Mouse (Mus musculus) liver, embryonic 13.5 days (tissue): ENCODE results near the gene Mosmo. TPM values are rescaled to one million over a fixed set of nuclear protein-coding genes. Genes with fewer than 3 reads are reported as not detected.
A peak's percentile ranks its signal among the peaks of the same experiment; 100 is the strongest.

Experiments used
- ATAC-seq: fragments of 200-750 bp; cut with Nextera tagmentation; 2 replicates; pipeline ENCODE4 v1.8.0; 2017; ENCODE audit warnings: low read depth, mild to moderate bottlenecking, moderate number of reproducible peaks, moderate library complexity
- DNase-seq: peaks from one replicate; pipeline ENCODE4 v3.0.0; 2022
- H3K27ac ChIP-seq: fragments of 300-500 bp; sonication (generic); 2 replicates; pipeline ENCODE4 v1.5.1; 2015; ENCODE audit warnings: moderate library complexity, mild to moderate bottlenecking, inconsistent platforms
- H3K27me3 ChIP-seq: fragments of 300-500 bp; sonication (generic); 2 replicates; pipeline ENCODE4 v1.6.1; 2015; ENCODE audit warnings: mild to moderate bottlenecking, inconsistent platforms
- H3K36me3 ChIP-seq: fragments of 300-500 bp; sonication (generic); 2 replicates; pipeline ENCODE4 v1.6.1; 2015; ENCODE audit warnings: mild to moderate bottlenecking, inconsistent platforms
- H3K4me1 ChIP-seq: fragments of 300-500 bp; sonication (generic); replicated peaks from 2 replicates; pipeline ENCODE4 v1.6.1; 2015; ENCODE audit warnings: inconsistent platforms
- H3K4me2 ChIP-seq: fragments of 300-500 bp; sonication (generic); 2 replicates; pipeline ENCODE4 v1.6.1; 2015; ENCODE audit warnings: inconsistent platforms, mild to moderate bottlenecking, moderate library complexity
- H3K4me3 ChIP-seq: fragments of 300-500 bp; sonication (generic); replicated peaks from 2 replicates; pipeline ENCODE4 v1.5.1; 2015; ENCODE audit warnings: mild to moderate bottlenecking, inconsistent platforms
- H3K9ac ChIP-seq: fragments of 300-500 bp; sonication (generic); 2 replicates; pipeline ENCODE4 v1.6.1; 2015; ENCODE audit warnings: mild to moderate bottlenecking, inconsistent platforms
- H3K9me3 ChIP-seq: fragments of 300-500 bp; sonication (generic); replicated peaks from 2 replicates; pipeline ENCODE4 v1.6.1; 2016; ENCODE audit warnings: inconsistent platforms
- WGBS: fragments of 180-500 bp; shearing (Covaris S2); methylation state at CpG from one replicate; pipeline ENCODE4 v1.1.7; 2015; ENCODE audit not compliant: insufficient replicate concordance; 5-methylcytosine and 5-hydroxymethylcytosine counted together
- polyA plus RNA-seq: library from polyadenylated mRNA; unstranded; fragments of >200 nt; fragmentation: Nextera tagmentation; extraction: Ambion mirVana; gene quantifications from 2 replicates; pipeline ENCODE4 v1.2.1, GENCODE M21; 2015

Gene Mosmo
- polyA plus RNA-seq, 1 experiment from 2014 or later, result 7.4 TPM

- H3K27me3 ChIP-seq, result no peaks in the 10 kb centered on the region
- no peaks in the 10 kb centered on the region for H3K36me3 ChIP-seq
- peak overlapping the region; percentile 91 for H3K4me2 ChIP-seq
- ATAC-seq, result peak; percentile 76
- H3K27ac ChIP-seq, result peak overlapping the region; percentile 72
- peaks cover 61% of the 10 kb centered on the region for H3K4me1 ChIP-seq
- peak overlapping the region; percentile 91 for H3K9ac ChIP-seq
- 1% methylated on average over 42 of the region's 42 CpGs for WGBS
- peak overlapping the region; percentile 91 for H3K4me3 ChIP-seq
- no peaks in the 10 kb centered on the region for H3K9me3 ChIP-seq
- DNase-seq, result peak; percentile 36
Observed at GRCm38 (mm10) chr7:120677764-120678531, 530 bp downstream of the Mosmo start.

- Histone ChIP-seq H3K4me1 (peaks cover 61% of the 10 kb centered on the region), H3K4me2 (peak overlapping the region; percentile 91), H3K9me3 (no peaks in the 10 kb centered on the region), H3K4me3 (peak overlapping the region; percentile 91), H3K9ac (peak overlapping the region; percentile 91), H3K36me3 (no peaks in the 10 kb centered on the region), H3K27me3 (no peaks in the 10 kb centered on the region), H3K27ac (no peak overlapping the region)
- WGBS, result 22% methylated on average over 8 of the region's 8 CpGs
- DNase-seq (no peak), ATAC-seq (no peak)
Observed at GRCm38 (mm10) chr7:120679023-120679422, 1.6 kb downstream of the Mosmo start.

DNA sequence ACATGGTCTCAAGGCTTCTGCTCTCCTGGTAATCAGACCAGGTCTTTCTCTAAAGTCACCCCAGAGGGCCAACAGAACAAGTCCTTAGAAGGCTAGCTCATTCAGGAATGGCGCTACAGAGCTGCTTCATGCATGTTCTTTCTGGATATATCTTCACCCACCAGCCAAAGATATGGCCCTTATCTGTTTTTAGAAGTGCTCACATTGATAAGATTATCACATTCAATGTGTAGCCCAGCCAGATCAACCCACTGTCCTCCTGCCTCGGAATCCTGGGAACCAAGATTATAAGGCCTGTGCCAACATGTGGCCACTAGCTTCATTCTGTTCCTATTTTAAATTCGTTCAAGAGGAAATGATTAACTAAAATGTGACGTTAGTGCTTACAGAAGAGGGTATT lies 4.6 kb downstream of the Mosmo start:
- DNase-seq (no peak), ATAC-seq (no peak; the same call in 1 of the 2 replicates)
- Histone ChIP-seq H3K4me2 (no peak overlapping the region), H3K27me3 (no peaks in the 10 kb centered on the region), H3K9ac (no peak overlapping the region), H3K4me1 (peaks cover 62% of the 10 kb centered on the region), H3K9me3 (no peaks in the 10 kb centered on the region), H3K36me3 (no peaks in the 10 kb centered on the region), H3K4me3 (no peak overlapping the region), H3K27ac (no peak overlapping the region)
- 24% methylated on average over 4 of the region's 4 CpGs for WGBS

GRCm38 (mm10) chr7:120684731-120685161 lies 7.3 kb downstream of the Mosmo start:
- H3K4me2 ChIP-seq, result no peak overlapping the region
- ATAC-seq (no peak), DNase-seq (no peak)
- no peaks in the 10 kb centered on the region for H3K27me3 ChIP-seq
- no peaks in the 10 kb centered on the region for H3K36me3 ChIP-seq
- no peak overlapping the region for H3K27ac ChIP-seq
- H3K4me3 ChIP-seq, result no peak overlapping the region
- WGBS, result 78% methylated on average over 2 of the region's 2 CpGs
- peaks cover 45% of the 10 kb centered on the region for H3K4me1 ChIP-seq
- H3K9ac ChIP-seq, result no peak overlapping the region
- H3K9me3 ChIP-seq, result no peaks in the 10 kb centered on the region

DNA sequence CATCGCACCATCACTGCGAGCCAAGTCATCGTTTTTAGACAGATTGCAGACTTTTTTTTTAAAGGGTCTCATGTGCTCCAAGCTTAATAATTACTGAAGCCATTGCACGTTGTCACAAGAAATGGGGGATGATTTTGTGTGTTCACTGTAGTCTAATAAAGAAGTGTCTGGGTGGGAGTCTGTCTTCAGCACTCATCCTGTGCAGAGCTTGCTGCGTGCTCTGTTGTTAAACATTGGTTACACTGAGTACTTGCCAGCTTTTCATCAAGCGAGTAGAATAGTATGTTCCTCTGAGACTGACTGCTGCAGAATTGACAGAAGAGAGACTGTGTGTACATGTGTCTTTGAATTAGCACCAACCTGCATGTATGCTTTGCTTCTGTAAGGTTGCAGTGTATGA lies 7.8 kb downstream of the Mosmo start:
- H3K36me3 ChIP-seq, result no peaks in the 10 kb centered on the region
- no peak for DNase-seq
- no peak overlapping the region for H3K9ac ChIP-seq
- no peak overlapping the region for H3K4me3 ChIP-seq
- ATAC-seq, result no peak
- no peaks in the 10 kb centered on the region for H3K27me3 ChIP-seq
- WGBS, result 81% methylated on average over 6 of the region's 6 CpGs
- no peak overlapping the region for H3K4me2 ChIP-seq
- H3K27ac ChIP-seq, result no peak overlapping the region
- H3K4me1 ChIP-seq, result peaks cover 40% of the 10 kb centered on the region
- H3K9me3 ChIP-seq, result no peaks in the 10 kb centered on the region

GRCm38 (mm10) chr7:120690634-120691033 lies 13.2 kb downstream of the Mosmo start:
- H3K27ac ChIP-seq, result no peak overlapping the region
- 66% methylated on average over 4 of the region's 4 CpGs for WGBS
- H3K9me3 ChIP-seq, result no peaks in the 10 kb centered on the region
- peaks cover 18% of the 10 kb centered on the region for H3K4me1 ChIP-seq
- no peak overlapping the region for H3K4me3 ChIP-seq
- no peak for DNase-seq
- H3K9ac ChIP-seq, result no peak overlapping the region
- H3K36me3 ChIP-seq, result peaks cover 13% of the 10 kb centered on the region
- no peak overlapping the region for H3K4me2 ChIP-seq
- no peak for ATAC-seq
- no peaks in the 10 kb centered on the region for H3K27me3 ChIP-seq

DNA sequence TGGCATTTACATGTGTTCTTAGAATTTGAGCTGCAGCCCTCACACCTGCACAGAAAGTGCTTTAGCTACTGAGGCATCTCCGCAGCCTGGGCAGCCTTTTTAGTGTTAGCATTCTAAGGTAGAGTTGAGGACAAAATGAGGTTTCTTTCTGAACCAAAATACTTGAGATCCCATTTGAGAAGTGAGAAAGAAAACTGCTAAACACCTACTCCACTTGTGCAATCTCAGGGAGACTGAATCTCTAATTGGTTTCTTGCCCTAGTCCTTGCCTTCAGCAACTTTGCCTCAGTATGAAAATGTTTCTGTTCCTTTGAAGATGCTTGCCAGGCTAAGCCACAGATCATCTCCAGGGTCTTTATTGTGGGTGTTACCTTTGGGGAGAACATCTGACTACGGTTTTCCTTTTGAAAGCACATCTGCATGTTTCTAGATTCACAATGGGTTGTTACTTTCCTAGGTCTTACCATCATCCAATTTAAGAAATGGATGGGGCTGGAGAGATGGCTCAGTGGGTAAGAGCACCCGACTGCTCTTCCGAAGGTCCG lies 16.5 kb downstream of the Mosmo start:
- Histone ChIP-seq H3K9ac (no peak overlapping the region), H3K36me3 (peaks cover 18% of the 10 kb centered on the region), H3K27me3 (no peaks in the 10 kb centered on the region), H3K9me3 (no peaks in the 10 kb centered on the region), H3K4me2 (no peak overlapping the region), H3K27ac (no peak overlapping the region), H3K4me3 (no peak overlapping the region), H3K4me1 (peaks cover 22% of the 10 kb centered on the region)
- no peak for DNase-seq
- ATAC-seq, result no peak
- WGBS, result 90% methylated on average over 5 of the region's 5 CpGs

- H3K27ac ChIP-seq, result no peak overlapping the region
- ATAC-seq (no peak), DNase-seq (no peak)
- H3K4me1 ChIP-seq, result peaks cover 31% of the 10 kb centered on the region
- H3K4me3 ChIP-seq, result no peak overlapping the region
- H3K27me3 ChIP-seq, result no peaks in the 10 kb centered on the region
- H3K9me3 ChIP-seq, result no peaks in the 10 kb centered on the region
- H3K9ac ChIP-seq, result no peak overlapping the region
- 61% methylated on average over 6 of the region's 6 CpGs for WGBS
- no peak overlapping the region for H3K4me2 ChIP-seq
- peaks cover 18% of the 10 kb centered on the region for H3K36me3 ChIP-seq
Observed at GRCm38 (mm10) chr7:120695196-120695595, 17.8 kb downstream of the Mosmo start.

GRCm38 (mm10) chr7:120695641-120696040 lies 18.2 kb downstream of the Mosmo start:
- ATAC-seq, result peak; percentile 39; the same call in 1 of the 2 replicates
- H3K27ac ChIP-seq, result no peak overlapping the region
- H3K9me3 ChIP-seq, result no peaks in the 10 kb centered on the region
- peaks cover 31% of the 10 kb centered on the region for H3K4me1 ChIP-seq
- no peak for DNase-seq
- no peak overlapping the region for H3K4me3 ChIP-seq
- no peaks in the 10 kb centered on the region for H3K27me3 ChIP-seq
- 23% methylated on average over 1 of the region's 1 CpGs for WGBS
- H3K9ac ChIP-seq, result no peak overlapping the region
- H3K4me2 ChIP-seq, result no peak overlapping the region
- H3K36me3 ChIP-seq, result peaks cover 17% of the 10 kb centered on the region

DNA sequence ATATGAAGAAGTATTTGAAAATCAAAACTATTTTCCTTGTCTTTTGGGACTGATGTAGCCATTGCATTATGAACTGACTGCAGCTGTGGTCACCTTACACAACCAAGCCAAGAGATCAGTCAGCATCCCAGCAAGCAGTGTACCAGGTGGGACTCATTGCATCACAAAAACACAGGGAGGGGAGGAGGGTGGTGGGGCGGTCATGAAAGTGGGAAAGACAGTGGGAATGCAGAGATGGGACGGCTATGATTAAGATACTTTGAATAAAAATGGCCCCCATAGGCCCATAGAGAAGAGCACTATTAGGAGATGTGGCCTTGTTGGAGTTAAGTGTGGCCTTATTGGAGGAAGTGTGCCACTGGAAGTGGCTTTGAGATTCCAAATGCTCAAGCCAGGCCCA lies 18.9 kb downstream of the Mosmo start:
- Histone ChIP-seq H3K4me3 (no peak overlapping the region), H3K27me3 (no peaks in the 10 kb centered on the region), H3K4me1 (peaks cover 32% of the 10 kb centered on the region), H3K4me2 (no peak overlapping the region), H3K9ac (no peak overlapping the region), H3K9me3 (no peaks in the 10 kb centered on the region), H3K27ac (no peak overlapping the region), H3K36me3 (peaks cover 12% of the 10 kb centered on the region)
- DNase-seq, result no peak
- ATAC-seq, result no peak
- 88% methylated on average over 2 of the region's 2 CpGs for WGBS

DNA sequence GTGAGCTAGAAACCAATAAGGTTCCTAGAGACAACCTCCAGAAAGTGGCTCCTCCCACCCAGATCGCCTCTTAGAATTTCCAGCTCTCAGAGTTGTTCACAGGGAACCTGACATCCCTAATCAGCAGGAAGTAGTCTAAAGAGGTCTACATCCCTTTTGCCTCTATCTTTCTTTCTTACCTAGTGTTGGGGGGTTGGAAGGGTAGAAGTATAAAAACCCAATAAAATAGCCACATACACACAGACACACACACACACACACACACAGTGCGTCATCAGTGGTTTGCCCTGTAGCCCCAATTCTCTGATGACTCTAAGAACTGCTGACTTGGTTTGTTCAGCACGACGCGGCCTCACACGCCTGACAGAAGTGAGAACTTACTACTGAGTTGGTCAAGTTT lies 22.2 kb downstream of the Mosmo start:
- peaks cover 45% of the 10 kb centered on the region for H3K4me1 ChIP-seq
- H3K27me3 ChIP-seq, result no peaks in the 10 kb centered on the region
- no peak overlapping the region for H3K4me2 ChIP-seq
- H3K9me3 ChIP-seq, result no peaks in the 10 kb centered on the region
- H3K36me3 ChIP-seq, result peaks cover 5% of the 10 kb centered on the region; the same call in 1 of the 2 replicates
- H3K4me3 ChIP-seq, result no peak overlapping the region
- no peak overlapping the region for H3K9ac ChIP-seq
- H3K27ac ChIP-seq, result no peak overlapping the region
- WGBS, result 68% methylated on average over 6 of the region's 6 CpGs
- DNase-seq (no peak), ATAC-seq (no peak)

DNA sequence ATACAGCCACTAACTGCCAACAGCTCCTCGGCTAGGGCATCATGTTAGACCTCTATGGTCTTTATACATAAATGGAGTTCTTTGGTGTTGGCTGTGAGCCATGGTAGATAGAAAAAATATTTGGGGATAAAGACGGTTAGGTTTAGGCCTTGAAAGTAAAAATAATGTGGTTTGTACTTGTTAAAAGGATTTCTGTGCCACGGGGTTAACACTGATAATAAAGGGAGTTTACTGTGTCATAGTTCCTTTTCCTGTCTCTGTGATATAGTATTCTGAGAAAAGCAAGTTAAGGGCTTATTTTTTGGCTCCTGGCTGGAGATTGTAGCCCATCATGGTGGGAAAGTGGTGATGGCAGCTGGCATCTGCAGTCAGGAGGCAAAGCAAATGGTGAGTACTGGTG lies 26.5 kb downstream of the Mosmo start:
- no peak for ATAC-seq

More for the DNA sequence above, 26.5 kb downstream of the Mosmo start:
- H3K9me3 ChIP-seq, result no peaks in the 10 kb centered on the region
- no peak overlapping the region for H3K4me2 ChIP-seq
- H3K4me1 ChIP-seq, result peaks cover 29% of the 10 kb centered on the region
- no peak overlapping the region for H3K4me3 ChIP-seq
- 28% methylated on average over 3 of the region's 3 CpGs for WGBS
- no peaks in the 10 kb centered on the region for H3K36me3 ChIP-seq
- H3K27ac ChIP-seq, result no peak overlapping the region
- no peaks in the 10 kb centered on the region for H3K27me3 ChIP-seq
- DNase-seq, result no peak
- H3K9ac ChIP-seq, result no peak overlapping the region
